Mouse (Mus musculus) hindbrain, embryonic 11.5 days (tissue): ENCODE measurements around the gene Map1s. TPM values are rescaled to one million over a fixed set of nuclear protein-coding genes. Genes with fewer than 3 reads are reported as not detected.
A peak's percentile ranks its signal among the peaks of the same experiment; 100 is the strongest.

Experiments
- ATAC-seq: fragments of 200-750 bp; cut with Nextera tagmentation; 2 replicates; pipeline ENCODE4 v1.8.0; 2017; ENCODE audit warnings: mild to moderate bottlenecking, moderate TSS enrichment, moderate library complexity; ENCODE audit not compliant: low FRiP score
- DNase-seq: peaks from one replicate; pipeline ENCODE4 v3.0.0-alpha.2; 2015; ENCODE audit warnings: low spot score
- H3K27ac ChIP-seq: fragments of 300-500 bp; sonication (generic); 2 replicates; pipeline ENCODE4 v1.5.1; 2014; ENCODE audit warnings: mild to moderate bottlenecking, low read depth, low read length
- H3K27me3 ChIP-seq: fragments of 300-500 bp; sonication (generic); 2 replicates; pipeline ENCODE4 v1.6.1; 2014; ENCODE audit warnings: mild to moderate bottlenecking, low read length, moderate library complexity, mixed read lengths; ENCODE audit not compliant: control insufficient read depth, insufficient read depth
- H3K36me3 ChIP-seq: fragments of 300-500 bp; sonication (generic); 2 replicates; pipeline ENCODE4 v1.6.1; 2014; ENCODE audit warnings: mild to moderate bottlenecking, low read length, moderate library complexity, mixed read lengths; ENCODE audit not compliant: control insufficient read depth, insufficient read depth
- H3K4me1 ChIP-seq: fragments of 300-500 bp; sonication (generic); replicated peaks from 2 replicates; pipeline ENCODE4 v1.6.1; 2014; ENCODE audit warnings: low read length, mixed read lengths; ENCODE audit not compliant: control insufficient read depth, insufficient read depth
- H3K4me2 ChIP-seq: fragments of 300-500 bp; sonication (generic); replicated peaks from 2 replicates; pipeline ENCODE4 v1.6.1; 2014; ENCODE audit warnings: mild to moderate bottlenecking, low read depth, low read length
- H3K4me3 ChIP-seq: fragments of 300-500 bp; sonication (generic); 2 replicates; pipeline ENCODE4 v1.5.1; 2014; ENCODE audit warnings: low read depth, low read length
- H3K9ac ChIP-seq: fragments of 300-500 bp; sonication (generic); 2 replicates; pipeline ENCODE4 v1.6.1; 2014; ENCODE audit warnings: low read depth, low read length
- H3K9me3 ChIP-seq: fragments of 300-500 bp; sonication (generic); 2 replicates; pipeline ENCODE4 v1.6.1; 2016; ENCODE audit warnings: low read length; ENCODE audit not compliant: control insufficient read depth
- WGBS: fragments of 180-500 bp; shearing (Covaris S2); extraction: QIAGEN DNeasy Blood & Tissue Kit; methylation state at CpG from one replicate; pipeline ENCODE4 v1.1.7; 2014; 5-methylcytosine and 5-hydroxymethylcytosine counted together
- polyA plus RNA-seq: library from polyadenylated mRNA; unstranded; fragments of >200 nt; fragmentation: Nextera tagmentation; extraction: Ambion mirVana; gene quantifications from 2 replicates; pipeline ENCODE4 v1.2.1, GENCODE M21; 2014

Map1s gene
- 32.3 and 34.3 TPM in 2 replicates for polyA plus RNA-seq

DNA sequence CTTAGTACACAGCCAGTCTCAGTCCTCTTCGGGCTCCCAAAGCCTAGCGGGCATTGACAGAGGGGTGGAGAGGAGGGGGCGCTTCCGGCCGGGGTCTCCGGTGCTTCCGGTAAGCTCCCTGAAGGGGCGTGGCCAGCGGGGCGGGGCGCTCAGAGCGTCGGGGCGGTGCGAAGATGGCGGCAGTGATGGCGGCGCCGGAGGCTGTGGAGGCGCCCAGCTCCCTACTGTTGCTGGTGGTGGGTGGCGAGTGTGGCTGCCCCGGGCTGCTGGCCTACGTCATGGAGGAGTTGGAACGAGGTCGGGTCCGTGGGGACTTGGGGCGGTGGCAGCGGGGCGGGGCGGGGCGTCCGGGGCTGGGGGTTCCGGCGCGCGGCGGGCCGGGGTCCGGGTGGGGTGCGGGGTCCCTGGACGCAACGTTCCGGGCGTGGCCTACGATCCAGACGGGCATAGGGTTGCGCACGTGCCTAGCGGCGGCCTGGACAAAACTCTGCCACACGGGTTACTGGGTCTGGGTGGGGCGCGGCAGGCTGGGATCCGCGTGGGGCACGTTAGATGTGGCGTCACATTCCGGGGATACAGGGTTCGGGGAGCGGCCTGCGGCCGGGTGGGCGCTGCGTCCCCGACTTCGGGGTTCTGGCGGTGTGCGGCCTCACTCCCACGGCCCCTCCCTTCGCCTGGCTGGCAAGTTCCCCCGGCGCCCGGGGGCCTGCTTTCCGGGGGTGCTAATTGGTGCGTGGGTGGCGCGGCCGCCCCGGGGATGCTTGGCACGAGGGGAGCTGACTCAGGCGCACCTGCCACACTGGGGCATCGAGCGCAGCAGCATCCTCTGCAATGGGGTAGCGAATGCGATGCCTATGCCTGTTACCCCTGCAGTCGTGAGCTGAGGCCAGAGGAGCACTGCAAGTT lies at the start of gene Map1s:
Gene Map1s (plus strand): TSS at position 102 of the 906 bp plus-strand sequence.
- peak within 1 kb of the TSS; percentile 92 for H3K4me2 ChIP-seq
- H3K4me1 ChIP-seq = peaks cover 3% of the 10 kb centered on the region
- H3K4me3 ChIP-seq = peak within 1 kb of the TSS; percentile 66
- no peaks in the 10 kb centered on the region for H3K9me3 ChIP-seq
- WGBS = under 1% methylated on average over 72 of the region's 86 CpGs
- no peaks in the 10 kb centered on the region for H3K36me3 ChIP-seq
- no peaks in the 10 kb centered on the region for H3K27me3 ChIP-seq
- ATAC-seq (peak; percentile 95), DNase-seq (peak; percentile 98)
- peak within 1 kb of the TSS; percentile 89 for H3K27ac ChIP-seq
- peak within 1 kb of the TSS; percentile 72 for H3K9ac ChIP-seq

- Histone ChIP-seq H3K36me3 (no peaks in the 10 kb centered on the region), H3K4me3 (no peak overlapping the region), H3K9me3 (no peaks in the 10 kb centered on the region), H3K9ac (no peak overlapping the region), H3K4me1 (peaks cover 4% of the 10 kb centered on the region), H3K27ac (no peak overlapping the region), H3K4me2 (no peak overlapping the region), H3K27me3 (no peaks in the 10 kb centered on the region)
- ATAC-seq (no peak), DNase-seq (no peak)
- WGBS = 68% methylated on average over 5 of the region's 5 CpGs
Measured at GRCm38 (mm10) chr8:70856028-70856427, 49.7 kb upstream of the Map1s start.

DNA sequence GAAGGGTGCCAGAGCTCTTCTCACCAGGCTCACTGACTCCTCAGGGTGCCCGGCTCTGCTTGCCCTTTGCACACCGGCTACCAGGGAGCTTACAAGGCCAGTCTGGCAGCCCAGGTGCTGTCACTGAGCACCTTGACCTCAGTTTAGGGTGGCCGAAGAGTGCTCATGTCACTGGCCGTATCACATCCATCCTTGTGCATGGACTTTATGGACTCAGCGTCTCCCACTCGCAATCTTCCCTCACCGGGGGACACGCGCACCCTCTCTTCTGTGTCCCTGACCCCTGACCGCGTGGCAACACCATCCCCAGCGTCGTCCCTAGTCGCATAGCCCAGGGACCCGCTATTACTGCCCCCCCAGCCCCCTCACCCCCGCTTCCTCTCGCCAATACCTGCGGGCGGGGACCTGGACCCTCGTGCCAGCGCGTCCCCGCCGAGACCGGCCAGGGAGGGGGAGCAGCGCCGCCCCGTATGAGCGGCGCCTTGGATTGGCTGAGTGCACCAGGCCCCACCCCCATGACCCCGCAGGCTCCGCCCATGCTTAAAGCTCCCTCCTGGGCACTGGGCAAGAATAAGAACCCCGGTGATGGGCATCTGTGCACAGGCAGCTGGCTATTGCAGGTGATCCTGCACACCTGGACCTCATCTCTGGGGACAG lies 49.1 kb upstream of the Map1s start:
- Histone ChIP-seq H3K27me3 (0 out of 2 replicates have a peak, but pooled peaks cover 3% of the 10 kb centered on the region), H3K9ac (0 out of 2 replicates have a peak overlapping the region, but pooled peaks have one; percentile 4), H3K36me3 (no peaks in the 10 kb centered on the region), H3K4me2 (peak overlapping the region; percentile 58), H3K4me1 (peaks cover 5% of the 10 kb centered on the region), H3K4me3 (peak overlapping the region; percentile 33), H3K27ac (no peak overlapping the region), H3K9me3 (no peaks in the 10 kb centered on the region)
- ATAC-seq (peak; percentile 81), DNase-seq (peak; percentile 77)
- 14% methylated on average over 21 of the region's 33 CpGs for WGBS

- Histone ChIP-seq H3K9me3 (no peaks in the 10 kb centered on the region), H3K27me3 (0 out of 2 replicates have a peak, but pooled peaks cover 5% of the 10 kb centered on the region), H3K27ac (no peak overlapping the region), H3K9ac (no peak overlapping the region), H3K4me2 (peak overlapping the region; percentile 5; the same call in 1 of the 2 replicates), H3K4me1 (peaks cover 10% of the 10 kb centered on the region), H3K36me3 (no peaks in the 10 kb centered on the region), H3K4me3 (no peak overlapping the region)
- ATAC-seq (no peak), DNase-seq (no peak)
- 9% methylated on average over 4 of the region's 4 CpGs for WGBS
Measured at GRCm38 (mm10) chr8:70857516-70857915, 48.2 kb upstream of the Map1s start.

GRCm38 (mm10) chr8:70862824-70863641 lies 42.7 kb upstream of the Map1s start, which contains the start of gene Kcnn1:
Kcnn1 (minus strand) TSS chr8:70863258.
- peak within 1 kb of the TSS; percentile 99 for H3K27ac ChIP-seq
- peak within 1 kb of the TSS; percentile 74 for H3K9ac ChIP-seq
- peak within 1 kb of the TSS; percentile 95 for H3K4me2 ChIP-seq
- H3K4me3 ChIP-seq = peak within 1 kb of the TSS; percentile 60
- DNase-seq (peak; percentile 73), ATAC-seq (0 out of 2 replicates have a peak, but pooled peaks have one; percentile 8)
- no peaks in the 10 kb centered on the region for H3K9me3 ChIP-seq
- under 1% methylated on average over 53 of the region's 55 CpGs for WGBS
- H3K27me3 ChIP-seq = 0 out of 2 replicates have a peak, but pooled peaks cover 8% of the 10 kb centered on the region
- H3K36me3 ChIP-seq = no peaks in the 10 kb centered on the region
- H3K4me1 ChIP-seq = peaks cover 24% of the 10 kb centered on the region

DNA sequence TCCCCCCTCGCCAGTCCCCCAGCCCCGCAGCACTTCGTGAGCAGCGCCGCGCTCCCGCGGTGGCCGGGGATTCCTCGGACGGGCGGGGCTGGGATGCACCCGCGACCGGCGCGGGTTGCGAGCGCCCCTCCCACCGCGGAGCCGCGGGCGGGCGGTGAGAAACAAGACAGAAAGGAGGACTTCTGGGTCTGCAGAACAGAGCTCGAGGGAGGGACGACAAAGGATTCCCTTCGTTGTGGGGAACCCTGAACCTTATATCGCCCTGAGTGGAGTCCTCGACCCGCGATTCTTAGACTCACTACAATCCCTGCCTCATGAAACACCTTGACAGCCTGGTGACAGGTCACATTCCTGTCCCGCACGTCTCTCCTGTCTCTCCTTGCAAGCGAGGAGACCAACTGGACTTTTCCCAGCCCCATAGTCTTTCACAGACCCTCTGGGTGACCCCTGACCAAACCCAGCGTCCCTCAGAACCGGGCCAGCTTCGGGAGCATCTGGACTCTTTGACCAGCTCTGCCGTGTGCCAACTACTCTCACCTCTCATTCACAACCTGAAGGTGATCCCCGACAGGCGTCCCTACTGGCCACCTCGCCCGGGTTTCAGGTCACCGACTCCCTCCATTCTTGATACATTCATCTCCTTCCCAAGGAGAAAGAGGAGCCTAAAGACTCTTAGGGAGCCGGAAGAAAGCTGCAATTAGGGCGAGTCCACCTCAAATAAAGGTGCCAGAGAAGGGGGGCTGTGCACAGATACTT lies 41.6 kb upstream of the Map1s start:
- peak overlapping the region; percentile 99 for H3K27ac ChIP-seq
- H3K9me3 ChIP-seq = no peaks in the 10 kb centered on the region
- DNase-seq = peak; percentile 72
- ATAC-seq = 0 out of 2 replicates have a peak, but pooled peaks have one; percentile 3
- H3K36me3 ChIP-seq = no peaks in the 10 kb centered on the region
- H3K27me3 ChIP-seq = 0 out of 2 replicates have a peak, but pooled peaks cover 8% of the 10 kb centered on the region
- peaks cover 34% of the 10 kb centered on the region for H3K4me1 ChIP-seq
- H3K9ac ChIP-seq = peak overlapping the region; percentile 74
- WGBS = 1% methylated on average over 46 of the region's 46 CpGs
- H3K4me2 ChIP-seq = peak overlapping the region; percentile 95
- H3K4me3 ChIP-seq = peak overlapping the region; percentile 60

GRCm38 (mm10) chr8:70864712-70865221 lies 41.0 kb upstream of the Map1s start:
- peak overlapping the region; percentile 74 for H3K9ac ChIP-seq
- peak overlapping the region; percentile 99 for H3K27ac ChIP-seq
- H3K27me3 ChIP-seq = 0 out of 2 replicates have a peak, but pooled peaks cover 8% of the 10 kb centered on the region
- H3K4me1 ChIP-seq = peaks cover 34% of the 10 kb centered on the region
- H3K4me3 ChIP-seq = peak overlapping the region; percentile 60
- no peaks in the 10 kb centered on the region for H3K9me3 ChIP-seq
- H3K4me2 ChIP-seq = peak overlapping the region; percentile 95
- no peaks in the 10 kb centered on the region for H3K36me3 ChIP-seq
- WGBS = under 1% methylated on average over 24 of the region's 24 CpGs
- ATAC-seq = peak; percentile 26
- peak; percentile 76 for DNase-seq
